Mouse (Mus musculus): ENCODE measurements at regions not wholly inside any gene's neighbourhood (a gene's known extent, or its start where the extent isn't known, plus 50 kb on each side); places are given as distances from the start of the nearest gene placed in this dataset.

GRCm38 (mm10) chr9:23651300-23651699 lies 428.4 kb downstream of the Bmper start:
- Histone ChIP-seq H3K36me3 (ENCODE audit: control insufficient read depth, insufficient read depth, low read length) (no peaks in the 10 kb centered on the region), H3K27me3 (ENCODE audit: control insufficient read depth, insufficient read depth, low read length) (no peaks in the 10 kb centered on the region), H3K9me3 (ENCODE audit: control insufficient read depth, low read length) (no peaks in the 10 kb centered on the region), H3K4me1 (ENCODE audit: control insufficient read depth, insufficient read depth, low read length) (no peaks in the 10 kb centered on the region), H3K4me3 (ENCODE audit: low read depth, low read length) (no peak overlapping the region), H3K27ac (ENCODE audit: low read depth, low read length) (no peak overlapping the region), H3K4me2 (no peak overlapping the region), H3K9ac (ENCODE audit: low read length) (no peak overlapping the region)
- ATAC-seq (ENCODE audit: low FRiP score) (no peak), DNase-seq (ENCODE audit: low spot score, missing footprints) (no peak)
- 84% methylated on average over 2 of the region's 2 CpGs for WGBS

- Histone ChIP-seq H3K36me3 (ENCODE audit: control insufficient read depth, insufficient read depth, low read length) (no peaks in the 10 kb centered on the region), H3K4me1 (ENCODE audit: control insufficient read depth, insufficient read depth, low read length) (no peaks in the 10 kb centered on the region), H3K27me3 (ENCODE audit: control insufficient read depth, insufficient read depth, low read length) (no peaks in the 10 kb centered on the region), H3K4me2 (no peak overlapping the region), H3K27ac (ENCODE audit: low read depth, low read length) (no peak overlapping the region), H3K9me3 (ENCODE audit: control insufficient read depth, low read length) (no peaks in the 10 kb centered on the region), H3K4me3 (ENCODE audit: low read depth, low read length) (no peak overlapping the region), H3K9ac (ENCODE audit: low read length) (no peak overlapping the region)
- ATAC-seq (ENCODE audit: low FRiP score): no peak
- DNase-seq (ENCODE audit: low spot score, missing footprints): no peak
- 79% methylated on average over 2 of the region's 2 CpGs for WGBS
Measured at GRCm38 (mm10) chr9:23653086-23653485, 430.2 kb downstream of the Bmper start.

- WGBS: 79% methylated on average over 1 of the region's 1 CpGs
- Histone ChIP-seq H3K36me3 (ENCODE audit: control insufficient read depth, insufficient read depth, low read length) (no peaks in the 10 kb centered on the region), H3K4me2 (no peak overlapping the region), H3K9ac (ENCODE audit: low read length) (no peak overlapping the region), H3K27me3 (ENCODE audit: control insufficient read depth, insufficient read depth, low read length) (no peaks in the 10 kb centered on the region), H3K27ac (ENCODE audit: low read depth, low read length) (no peak overlapping the region), H3K9me3 (ENCODE audit: control insufficient read depth, low read length) (no peaks in the 10 kb centered on the region), H3K4me3 (ENCODE audit: low read depth, low read length) (no peak overlapping the region), H3K4me1 (ENCODE audit: control insufficient read depth, insufficient read depth, low read length) (no peaks in the 10 kb centered on the region)
- DNase-seq (ENCODE audit: low spot score, missing footprints) (no peak), ATAC-seq (ENCODE audit: low FRiP score) (no peak)
Measured at GRCm38 (mm10) chr9:23654777-23655176, 431.9 kb downstream of the Bmper start.

- no peaks in the 10 kb centered on the region for H3K4me1 ChIP-seq (ENCODE audit: control insufficient read depth, insufficient read depth, low read length)
- no peak overlapping the region for H3K4me2 ChIP-seq
- ATAC-seq (ENCODE audit: low FRiP score): no peak
- H3K27ac ChIP-seq (ENCODE audit: low read depth, low read length): no peak overlapping the region
- H3K4me3 ChIP-seq (ENCODE audit: low read depth, low read length): no peak overlapping the region
- DNase-seq (ENCODE audit: low spot score, missing footprints): no peak
- no peaks in the 10 kb centered on the region for H3K27me3 ChIP-seq (ENCODE audit: control insufficient read depth, insufficient read depth, low read length)
- no peaks in the 10 kb centered on the region for H3K9me3 ChIP-seq (ENCODE audit: control insufficient read depth, low read length)
- H3K36me3 ChIP-seq (ENCODE audit: control insufficient read depth, insufficient read depth, low read length): no peaks in the 10 kb centered on the region
- H3K9ac ChIP-seq (ENCODE audit: low read length): no peak overlapping the region
Measured at GRCm38 (mm10) chr9:23665960-23666359, 431.8 kb upstream of the Npsr1 start.

- H3K9ac ChIP-seq (ENCODE audit: low read length): no peak overlapping the region
- no peaks in the 10 kb centered on the region for H3K4me1 ChIP-seq (ENCODE audit: control insufficient read depth, insufficient read depth, low read length)
- DNase-seq (ENCODE audit: low spot score, missing footprints): no peak
- 90% methylated on average over 4 of the region's 4 CpGs for WGBS
- no peaks in the 10 kb centered on the region for H3K36me3 ChIP-seq (ENCODE audit: control insufficient read depth, insufficient read depth, low read length)
- no peak overlapping the region for H3K4me3 ChIP-seq (ENCODE audit: low read depth, low read length)
- no peak overlapping the region for H3K27ac ChIP-seq (ENCODE audit: low read depth, low read length)
- no peak overlapping the region for H3K4me2 ChIP-seq
- H3K9me3 ChIP-seq (ENCODE audit: control insufficient read depth, low read length): no peaks in the 10 kb centered on the region
- H3K27me3 ChIP-seq (ENCODE audit: control insufficient read depth, insufficient read depth, low read length): no peaks in the 10 kb centered on the region
- ATAC-seq (ENCODE audit: low FRiP score): no peak
Measured at GRCm38 (mm10) chr9:23669230-23669629, 428.6 kb upstream of the Npsr1 start.

GRCm38 (mm10) chr9:23670642-23671041 lies 427.2 kb upstream of the Npsr1 start:
- ATAC-seq (ENCODE audit: low FRiP score) (no peak), DNase-seq (ENCODE audit: low spot score, missing footprints) (no peak)
- Histone ChIP-seq H3K27me3 (ENCODE audit: control insufficient read depth, insufficient read depth, low read length) (no peaks in the 10 kb centered on the region), H3K4me2 (no peak overlapping the region), H3K4me1 (ENCODE audit: control insufficient read depth, insufficient read depth, low read length) (no peaks in the 10 kb centered on the region), H3K9ac (ENCODE audit: low read length) (no peak overlapping the region), H3K36me3 (ENCODE audit: control insufficient read depth, insufficient read depth, low read length) (no peaks in the 10 kb centered on the region), H3K27ac (ENCODE audit: low read depth, low read length) (no peak overlapping the region), H3K9me3 (ENCODE audit: control insufficient read depth, low read length) (no peaks in the 10 kb centered on the region), H3K4me3 (ENCODE audit: low read depth, low read length) (no peak overlapping the region)
- WGBS: 66% methylated on average over 5 of the region's 5 CpGs

GRCm38 (mm10) chr9:23673347-23673860 lies 424.4 kb upstream of the Npsr1 start:
- WGBS: 90% methylated on average over 4 of the region's 4 CpGs
- no peak overlapping the region for H3K4me2 ChIP-seq
- H3K4me1 ChIP-seq (ENCODE audit: control insufficient read depth, insufficient read depth, low read length): no peaks in the 10 kb centered on the region
- no peaks in the 10 kb centered on the region for H3K9me3 ChIP-seq (ENCODE audit: control insufficient read depth, low read length)
- no peak overlapping the region for H3K27ac ChIP-seq (ENCODE audit: low read depth, low read length)
- no peak overlapping the region for H3K9ac ChIP-seq (ENCODE audit: low read length)
- H3K4me3 ChIP-seq (ENCODE audit: low read depth, low read length): no peak overlapping the region
- ATAC-seq (ENCODE audit: low FRiP score) (0 out of 2 replicates have a peak, but pooled peaks have one; percentile 11), DNase-seq (ENCODE audit: low spot score, missing footprints) (no peak)
- no peaks in the 10 kb centered on the region for H3K27me3 ChIP-seq (ENCODE audit: control insufficient read depth, insufficient read depth, low read length)
- no peaks in the 10 kb centered on the region for H3K36me3 ChIP-seq (ENCODE audit: control insufficient read depth, insufficient read depth, low read length)

GRCm38 (mm10) chr9:23674833-23675232 lies 423.0 kb upstream of the Npsr1 start:
- H3K9ac ChIP-seq (ENCODE audit: low read length): no peak overlapping the region
- H3K27ac ChIP-seq (ENCODE audit: low read depth, low read length): no peak overlapping the region
- H3K4me2 ChIP-seq: no peak overlapping the region
- H3K4me3 ChIP-seq (ENCODE audit: low read depth, low read length): no peak overlapping the region
- 43% methylated on average over 8 of the region's 8 CpGs for WGBS
- H3K36me3 ChIP-seq (ENCODE audit: control insufficient read depth, insufficient read depth, low read length): no peaks in the 10 kb centered on the region
- DNase-seq (ENCODE audit: low spot score, missing footprints) (peak; percentile 83), ATAC-seq (ENCODE audit: low FRiP score) (no peak)
- no peaks in the 10 kb centered on the region for H3K9me3 ChIP-seq (ENCODE audit: control insufficient read depth, low read length)
- H3K4me1 ChIP-seq (ENCODE audit: control insufficient read depth, insufficient read depth, low read length): no peaks in the 10 kb centered on the region
- H3K27me3 ChIP-seq (ENCODE audit: control insufficient read depth, insufficient read depth, low read length): no peaks in the 10 kb centered on the region

GRCm38 (mm10) chr9:23689456-23689855 lies 408.3 kb upstream of the Npsr1 start:
- no peaks in the 10 kb centered on the region for H3K4me1 ChIP-seq (ENCODE audit: control insufficient read depth, insufficient read depth, low read length)
- H3K9ac ChIP-seq (ENCODE audit: low read length): no peak overlapping the region
- no peak overlapping the region for H3K27ac ChIP-seq (ENCODE audit: low read depth, low read length)
- no peaks in the 10 kb centered on the region for H3K9me3 ChIP-seq (ENCODE audit: control insufficient read depth, low read length)
- ATAC-seq (ENCODE audit: low FRiP score) (no peak), DNase-seq (ENCODE audit: low spot score, missing footprints) (no peak)
- H3K27me3 ChIP-seq (ENCODE audit: control insufficient read depth, insufficient read depth, low read length): no peaks in the 10 kb centered on the region
- no peak overlapping the region for H3K4me3 ChIP-seq (ENCODE audit: low read depth, low read length)
- no peak overlapping the region for H3K4me2 ChIP-seq
- H3K36me3 ChIP-seq (ENCODE audit: control insufficient read depth, insufficient read depth, low read length): no peaks in the 10 kb centered on the region
